Mouse (Mus musculus) lung, postnatal 0 days (tissue): ENCODE results near the gene Galnt9.

Source experiments
- CTCF ChIP-seq: IDR thresholded peaks from 2 replicates; pipeline ENCODE4 v1.5.1; 2016; ENCODE audit warnings: antibody characterized with exemption, mild to moderate bottlenecking
- EP300 ChIP-seq: IDR thresholded peaks from 2 replicates; pipeline ENCODE4 v1.6.1; 2016; ENCODE audit warnings: antibody characterized with exemption, mild to moderate bottlenecking, control low read depth

GRCm38 (mm10) chr5:110545311-110545710 lies 1.2 kb downstream of the Galnt9 start:
- TF ChIP-seq CTCF (no peak), EP300 (no peak)
